Mouse (Mus musculus) embryonic facial prominence, embryonic 11.5 days (tissue): ENCODE results near the gene 1700016D06Rik. TPM values are rescaled to one million over a fixed set of nuclear protein-coding genes. Genes with fewer than 3 reads are reported as not detected.
A peak's percentile ranks its signal among the peaks of the same experiment; 100 is the strongest.

Source experiments
- ATAC-seq: fragments of 200-750 bp; cut with Nextera tagmentation; replicated peaks from 2 replicates; pipeline ENCODE4 v1.8.0; 2017; ENCODE audit warnings: low read depth; ENCODE audit not compliant: insufficient number of reproducible peaks, low FRiP score, low TSS enrichment
- DNase-seq: peaks from one replicate; pipeline ENCODE4 v3.0.0-alpha.2; 2015; ENCODE audit warnings: low spot score
- H3K27ac ChIP-seq: fragments of 300-500 bp; sonication (generic); replicated peaks from 2 replicates; pipeline ENCODE4 v1.5.1; 2014; ENCODE audit warnings: mild to moderate bottlenecking, low read depth, low read length, control low read depth
- H3K27me3 ChIP-seq: fragments of 300-500 bp; sonication (generic); 2 replicates; pipeline ENCODE4 v1.6.1; 2014; ENCODE audit warnings: mild to moderate bottlenecking, low read length, moderate library complexity, mixed read lengths; ENCODE audit not compliant: control insufficient read depth, insufficient read depth
- H3K36me3 ChIP-seq: fragments of 300-500 bp; sonication (generic); replicated peaks from 2 replicates; pipeline ENCODE4 v1.6.1; 2014; ENCODE audit warnings: low read depth, mild to moderate bottlenecking, low read length, moderate library complexity, mixed read lengths; ENCODE audit not compliant: control insufficient read depth, insufficient read depth
- H3K4me1 ChIP-seq: fragments of 300-500 bp; sonication (generic); 2 replicates; pipeline ENCODE4 v1.6.1; 2014; ENCODE audit warnings: low read length, mixed read lengths; ENCODE audit not compliant: control insufficient read depth, insufficient read depth
- H3K4me2 ChIP-seq: fragments of 300-500 bp; sonication (generic); 2 replicates; pipeline ENCODE4 v1.6.1; 2014; ENCODE audit warnings: low read depth, mild to moderate bottlenecking, control low read depth, low read length, moderate library complexity
- H3K4me3 ChIP-seq: fragments of 300-500 bp; sonication (generic); 2 replicates; pipeline ENCODE4 v1.5.1; 2014; ENCODE audit warnings: low read depth, low read length, control low read depth
- H3K9ac ChIP-seq: fragments of 300-500 bp; sonication (generic); replicated peaks from 2 replicates; pipeline ENCODE4 v1.6.1; 2014; ENCODE audit warnings: mild to moderate bottlenecking, control low read depth, low read length
- H3K9me3 ChIP-seq: fragments of 300-500 bp; sonication (generic); replicated peaks from 2 replicates; pipeline ENCODE4 v1.6.1; 2016; ENCODE audit warnings: mild to moderate bottlenecking, low read length, inconsistent platforms, mixed read lengths; ENCODE audit not compliant: control insufficient read depth
- WGBS: fragments of 180-500 bp; shearing (Covaris S2); extraction: QIAGEN DNeasy Blood & Tissue Kit; methylation state at CpG from one replicate; pipeline ENCODE4 v1.1.7; 2014; 5-methylcytosine and 5-hydroxymethylcytosine counted together
- polyA plus RNA-seq: library from polyadenylated mRNA; unstranded; fragments of >200 nt; fragmentation: Nextera tagmentation; extraction: Ambion mirVana; gene quantifications from 2 replicates; pipeline ENCODE4 v1.2.1, GENCODE M21; 2014

The 1700016D06Rik gene
- polyA plus RNA-seq, 1 experiment from 2014 or later, result not detected

- Histone ChIP-seq H3K36me3 (no peaks in the 10 kb centered on the region), H3K9ac (peak overlapping the region; percentile 40)
- WGBS, result 40% methylated on average over 26 of the region's 26 CpGs
These were observed 517 bp downstream of the 1700016D06Rik start for GRCm38 (mm10) chr8:11700060-11701032.

DNA sequence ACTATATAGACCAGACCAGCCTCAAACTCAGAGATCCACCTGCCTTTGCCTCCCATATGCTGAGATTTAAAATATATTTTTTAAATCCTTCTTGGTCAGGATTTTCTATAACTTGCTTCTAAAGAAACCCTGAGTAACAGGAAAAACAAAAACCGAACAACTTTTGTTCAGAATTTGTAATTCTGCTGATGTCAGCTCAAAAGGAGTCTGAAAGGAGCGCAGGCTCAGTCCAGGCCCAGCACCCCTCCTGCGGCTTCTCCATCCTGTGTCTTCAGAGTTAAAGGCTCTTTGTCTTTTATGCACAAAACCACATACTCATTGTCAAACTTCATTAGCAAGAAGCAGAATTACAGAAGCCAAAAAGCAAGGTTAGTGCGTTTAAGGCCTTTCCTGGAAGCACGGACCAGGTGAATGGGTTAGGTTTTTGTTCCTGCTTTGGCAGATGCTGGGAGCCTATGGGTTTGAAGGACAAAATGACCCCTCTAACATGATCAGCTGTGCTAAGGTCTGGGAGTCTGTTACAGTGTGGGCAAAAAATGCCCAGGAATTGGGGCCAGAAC, 1.3 kb downstream of the 1700016D06Rik start:
- H3K9me3 ChIP-seq, result no peaks in the 10 kb centered on the region
- H3K27ac ChIP-seq, result no peak overlapping the region
- WGBS, result 83% methylated on average over 5 of the region's 5 CpGs
- ATAC-seq (no peak), DNase-seq (no peak)
- no peaks in the 10 kb centered on the region for H3K36me3 ChIP-seq
- no peak overlapping the region; the same call in 1 of the 2 replicates for H3K9ac ChIP-seq
- no peak overlapping the region for H3K4me2 ChIP-seq
- H3K4me1 ChIP-seq, result no peaks in the 10 kb centered on the region
- H3K4me3 ChIP-seq, result no peak overlapping the region
- no peaks in the 10 kb centered on the region; the same call in 1 of the 2 replicates for H3K27me3 ChIP-seq

More at GRCm38 (mm10) chr8:11700060-11701032, 517 bp downstream of the 1700016D06Rik start:
- peak; percentile 86 for DNase-seq
- H3K27me3 ChIP-seq, result no peaks in the 10 kb centered on the region; the same call in 1 of the 2 replicates
- H3K9me3 ChIP-seq, result no peaks in the 10 kb centered on the region
- ATAC-seq, result peak; percentile 52; the same call in 1 of the 2 replicates
- peak overlapping the region; percentile 36 for H3K4me2 ChIP-seq
- no peak overlapping the region for H3K27ac ChIP-seq
- no peaks in the 10 kb centered on the region for H3K4me1 ChIP-seq
- no peak overlapping the region; the same call in 1 of the 2 replicates for H3K4me3 ChIP-seq

DNA sequence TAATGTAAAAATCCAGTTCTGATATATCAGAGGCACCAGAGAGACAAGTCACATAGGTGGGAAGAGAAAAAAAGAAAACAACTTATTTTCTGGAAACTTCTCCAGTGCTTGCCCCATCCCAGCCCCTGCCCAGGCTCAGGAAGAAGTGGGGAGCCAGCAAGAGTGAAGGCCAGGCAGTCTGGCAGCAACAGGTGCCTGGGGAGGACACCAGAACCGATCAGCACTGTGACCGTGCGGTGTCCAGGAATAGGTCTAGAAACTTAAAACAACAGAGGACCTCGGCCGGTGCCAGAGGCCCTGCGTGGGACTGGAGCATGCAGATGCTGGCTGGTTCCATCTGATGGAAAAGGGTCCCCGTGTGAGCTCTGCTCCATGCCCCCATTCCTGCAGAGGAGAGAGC, 3.4 kb downstream of the 1700016D06Rik start:
- Histone ChIP-seq H3K9me3 (no peaks in the 10 kb centered on the region), H3K27ac (no peak overlapping the region), H3K9ac (no peak overlapping the region), H3K4me2 (no peak overlapping the region), H3K4me3 (no peak overlapping the region), H3K27me3 (no peaks in the 10 kb centered on the region; the same call in 1 of the 2 replicates), H3K36me3 (no peaks in the 10 kb centered on the region), H3K4me1 (no peaks in the 10 kb centered on the region)
- no peak for DNase-seq
- WGBS, result 84% methylated on average over 7 of the region's 7 CpGs
- no peak for ATAC-seq

GRCm38 (mm10) chr8:11696176-11696575, 4.7 kb downstream of the 1700016D06Rik start:
- ATAC-seq (no peak), DNase-seq (no peak)
- Histone ChIP-seq H3K27ac (no peak overlapping the region), H3K9me3 (no peaks in the 10 kb centered on the region), H3K9ac (no peak overlapping the region), H3K4me1 (no peaks in the 10 kb centered on the region), H3K27me3 (no peaks in the 10 kb centered on the region; the same call in 1 of the 2 replicates), H3K36me3 (no peaks in the 10 kb centered on the region), H3K4me3 (no peak overlapping the region), H3K4me2 (no peak overlapping the region)
- 94% methylated on average over 3 of the region's 3 CpGs for WGBS

- H3K36me3 ChIP-seq, result no peaks in the 10 kb centered on the region
- no peak overlapping the region for H3K4me3 ChIP-seq
- no peaks in the 10 kb centered on the region for H3K9me3 ChIP-seq
- DNase-seq (no peak), ATAC-seq (no peak)
- H3K4me1 ChIP-seq, result no peaks in the 10 kb centered on the region
- WGBS, result 80% methylated on average over 5 of the region's 5 CpGs
- H3K4me2 ChIP-seq, result no peak overlapping the region
- H3K27ac ChIP-seq, result no peak overlapping the region
- H3K27me3 ChIP-seq, result no peaks in the 10 kb centered on the region
- H3K9ac ChIP-seq, result no peak overlapping the region
These were observed 6.9 kb downstream of the 1700016D06Rik start for GRCm38 (mm10) chr8:11693972-11694371.

DNA sequence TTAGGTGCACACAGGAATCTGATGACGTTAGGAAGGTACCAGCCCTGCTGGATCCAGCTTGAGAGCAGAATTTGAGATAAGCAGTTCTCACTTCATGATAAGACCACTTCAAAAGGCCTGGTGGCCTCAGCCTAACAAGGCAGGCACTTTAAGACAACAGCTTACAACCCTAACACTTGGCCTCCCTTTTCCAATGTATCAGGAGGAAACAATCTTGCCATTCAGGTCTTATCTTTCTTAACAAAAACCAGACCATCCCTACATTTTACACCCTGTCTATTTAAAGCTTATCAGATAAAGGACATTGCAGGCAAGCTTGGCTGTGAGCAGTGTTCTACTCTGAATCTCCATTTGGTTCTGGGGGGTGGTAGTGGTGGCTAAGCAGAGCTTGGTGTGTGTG, 8.4 kb downstream of the 1700016D06Rik start:
- no peaks in the 10 kb centered on the region for H3K9me3 ChIP-seq
- H3K36me3 ChIP-seq, result no peaks in the 10 kb centered on the region
- no peak overlapping the region for H3K4me2 ChIP-seq
- no peaks in the 10 kb centered on the region for H3K27me3 ChIP-seq
- no peak overlapping the region for H3K4me3 ChIP-seq
- no peak for DNase-seq
- no peaks in the 10 kb centered on the region for H3K4me1 ChIP-seq
- 78% methylated on average over 1 of the region's 1 CpGs for WGBS
- H3K27ac ChIP-seq, result no peak overlapping the region
- ATAC-seq, result no peak
- no peak overlapping the region for H3K9ac ChIP-seq

- DNase-seq (no peak), ATAC-seq (no peak)
- no peaks in the 10 kb centered on the region for H3K9me3 ChIP-seq
- no peaks in the 10 kb centered on the region for H3K36me3 ChIP-seq
- H3K4me2 ChIP-seq, result no peak overlapping the region
- H3K27ac ChIP-seq, result no peak overlapping the region
- H3K4me3 ChIP-seq, result no peak overlapping the region
- H3K27me3 ChIP-seq, result no peaks in the 10 kb centered on the region
- no peaks in the 10 kb centered on the region for H3K4me1 ChIP-seq
- H3K9ac ChIP-seq, result no peak overlapping the region
- WGBS, result 87% methylated on average over 6 of the region's 6 CpGs
These were observed 9.1 kb downstream of the 1700016D06Rik start for GRCm38 (mm10) chr8:11691761-11692160.

DNA sequence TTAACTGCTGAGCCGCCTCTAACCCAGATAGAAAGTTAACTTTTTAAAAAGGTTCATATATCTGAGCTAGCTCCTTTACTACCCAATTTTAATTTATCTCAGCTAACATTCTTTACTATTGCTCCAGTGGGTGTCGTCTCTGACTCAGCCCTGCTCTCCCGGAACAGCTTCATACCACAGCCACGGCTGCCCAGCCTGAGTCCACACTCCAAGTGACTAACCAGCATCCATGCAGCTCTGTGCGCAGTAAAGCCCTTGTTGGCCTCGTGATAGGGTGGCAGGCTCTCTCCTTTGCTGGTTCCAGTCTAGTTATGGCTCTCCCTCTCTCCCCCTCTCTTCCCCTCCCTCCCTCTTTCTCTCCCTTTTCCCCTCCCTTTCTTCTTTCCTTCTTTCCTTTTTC, 9.6 kb downstream of the 1700016D06Rik start:
- DNase-seq (no peak), ATAC-seq (no peak)
- Histone ChIP-seq H3K4me3 (no peak overlapping the region), H3K36me3 (no peaks in the 10 kb centered on the region), H3K4me2 (no peak overlapping the region), H3K27me3 (no peaks in the 10 kb centered on the region), H3K27ac (no peak overlapping the region), H3K9me3 (no peaks in the 10 kb centered on the region), H3K9ac (no peak overlapping the region), H3K4me1 (no peaks in the 10 kb centered on the region)
- WGBS, result 89% methylated on average over 6 of the region's 6 CpGs
